Mouse (Mus musculus) forebrain, postnatal 0 days (tissue): ENCODE measurements around the gene Tmem136. TPM values are rescaled to one million over a fixed set of nuclear protein-coding genes. Genes with fewer than 3 reads are reported as not detected.

Source experiments
- ATAC-seq: fragments of 200-750 bp; cut with Nextera tagmentation; 2 replicates; pipeline ENCODE4 v1.8.0; 2017; ENCODE audit warnings: mild to moderate bottlenecking, moderate library complexity
- DNase-seq: peaks from one replicate; pipeline ENCODE4 v3.0.0-alpha.2; 2015
- H3K27ac ChIP-seq: fragments of 300-500 bp; sonication (generic); 2 replicates; pipeline ENCODE4 v1.5.1; 2014; ENCODE audit warnings: low read depth, mild to moderate bottlenecking, antibody characterized with exemption, low read length, moderate library complexity, mixed read lengths
- H3K27me3 ChIP-seq: fragments of 300-500 bp; sonication (generic); 2 replicates; pipeline ENCODE4 v1.6.1; 2014; ENCODE audit warnings: mild to moderate bottlenecking, low read length, mixed read lengths; ENCODE audit not compliant: insufficient read depth
- H3K36me3 ChIP-seq: fragments of 300-500 bp; sonication (generic); 2 replicates; pipeline ENCODE4 v1.6.1; 2014; ENCODE audit warnings: mild to moderate bottlenecking, moderate library complexity; ENCODE audit not compliant: insufficient read depth
- H3K4me1 ChIP-seq: fragments of 300-500 bp; sonication (generic); 2 replicates; pipeline ENCODE4 v1.6.1; 2014; ENCODE audit warnings: antibody characterized with exemption; ENCODE audit not compliant: insufficient read depth
- H3K4me2 ChIP-seq: fragments of 300-500 bp; sonication (generic); 2 replicates; pipeline ENCODE4 v1.6.1; 2014; ENCODE audit warnings: low read depth, mild to moderate bottlenecking, moderate library complexity
- H3K4me3 ChIP-seq: fragments of 300-500 bp; sonication (generic); 2 replicates; pipeline ENCODE4 v1.5.1; 2014; ENCODE audit warnings: low read depth, low read length, mixed read lengths
- H3K9ac ChIP-seq: fragments of 300-500 bp; sonication (generic); 2 replicates; pipeline ENCODE4 v1.6.1; 2014; ENCODE audit warnings: mild to moderate bottlenecking
- H3K9me3 ChIP-seq: fragments of 300-500 bp; sonication (generic); 2 replicates; pipeline ENCODE4 v1.6.1; 2016; ENCODE audit warnings: low read length
- CTCF ChIP-seq: sonication (generic); IDR thresholded peaks from 2 replicates; pipeline ENCODE4 v1.5.1; 2016; ENCODE audit warnings: antibody characterized with exemption, control low read depth, low read depth
- WGBS: fragments of 180-500 bp; shearing (Covaris S2); extraction: QIAGEN DNeasy Blood & Tissue Kit; methylation state at CpG from one replicate; pipeline ENCODE4 v1.1.7; 2014; 5-methylcytosine and 5-hydroxymethylcytosine counted together
- polyA plus RNA-seq: library from polyadenylated mRNA; unstranded; fragments of >200 nt; fragmentation: Nextera tagmentation; extraction: Ambion mirVana; gene quantifications from 2 replicates; pipeline ENCODE4 v1.2.1, GENCODE M21; 2015
- total RNA-seq: library from RNA; depleted of rRNA; stranded (reverse); fragments of >200 nt; gene quantifications from 2 replicates; pipeline ENCODE4 v1.2.3, GENCODE M21; 2014; rRNA removed

Gene Tmem136
- total RNA-seq (6.0 and 6.2 TPM in 2 replicates), polyA plus RNA-seq (6.8 and 7.5 TPM in 2 replicates)

DNA sequence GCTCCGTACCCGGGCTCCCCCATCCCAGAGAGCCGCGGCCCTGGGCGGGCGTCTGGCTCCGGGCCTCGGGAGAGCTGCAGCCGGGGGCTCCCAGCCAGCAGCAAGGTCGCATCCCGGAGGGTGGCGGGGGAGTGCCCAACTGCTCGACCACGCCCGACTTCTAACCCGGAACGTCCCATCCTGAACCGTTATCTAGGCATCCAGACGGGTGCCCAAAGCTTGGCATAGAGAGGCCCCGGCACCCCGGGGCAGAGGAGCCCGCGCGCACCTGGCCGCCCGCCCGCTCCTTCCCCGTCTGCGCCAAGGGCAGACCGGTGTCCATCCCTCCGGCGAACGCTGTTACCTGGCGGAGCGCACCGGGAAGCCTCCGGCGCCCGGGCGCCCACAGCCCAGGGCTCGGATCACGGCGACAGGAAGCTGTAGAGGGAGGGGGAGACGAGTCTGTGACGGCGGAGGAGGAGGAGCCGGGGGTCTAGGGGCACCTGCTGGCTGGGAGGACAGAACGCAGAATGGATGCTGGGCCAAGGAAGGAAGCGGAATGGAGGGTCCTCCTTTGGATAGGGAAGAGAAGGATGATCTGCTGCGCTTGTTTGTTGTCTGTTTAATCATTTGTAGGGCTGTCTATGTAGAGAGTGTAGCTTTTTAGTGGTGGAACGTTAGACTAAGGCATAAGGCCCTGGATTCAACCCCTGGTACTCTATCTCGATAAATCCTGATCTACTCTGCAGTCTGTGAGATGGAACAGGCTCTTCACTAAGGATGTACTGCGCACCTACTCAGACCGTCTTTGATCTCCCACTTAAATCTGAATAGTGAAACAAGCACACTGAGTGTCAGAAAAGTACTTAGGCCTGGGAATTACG lies at the start of gene Tmem136:
TSS of gene Tmem136 (minus strand) at position 437 of the 863 bp plus-strand sequence.
- Histone ChIP-seq H3K36me3 (peaks cover 11% of the 10 kb centered on the region), H3K4me2 (peak within 1 kb of the TSS; percentile 72), H3K4me1 (0 out of 2 replicates have a peak, but pooled peaks cover 4% of the 10 kb centered on the region), H3K4me3 (peak within 1 kb of the TSS; percentile 68), H3K9ac (peak within 1 kb of the TSS; percentile 83), H3K27ac (peak within 1 kb of the TSS; percentile 9), H3K27me3 (no peaks in the 10 kb centered on the region), H3K9me3 (no peaks in the 10 kb centered on the region)
- DNase-seq (peak; percentile 87), ATAC-seq (peak; percentile 99)
- 3% methylated on average over 55 of the region's 55 CpGs for WGBS
- peak; percentile 54 for TF ChIP-seq CTCF

DNA sequence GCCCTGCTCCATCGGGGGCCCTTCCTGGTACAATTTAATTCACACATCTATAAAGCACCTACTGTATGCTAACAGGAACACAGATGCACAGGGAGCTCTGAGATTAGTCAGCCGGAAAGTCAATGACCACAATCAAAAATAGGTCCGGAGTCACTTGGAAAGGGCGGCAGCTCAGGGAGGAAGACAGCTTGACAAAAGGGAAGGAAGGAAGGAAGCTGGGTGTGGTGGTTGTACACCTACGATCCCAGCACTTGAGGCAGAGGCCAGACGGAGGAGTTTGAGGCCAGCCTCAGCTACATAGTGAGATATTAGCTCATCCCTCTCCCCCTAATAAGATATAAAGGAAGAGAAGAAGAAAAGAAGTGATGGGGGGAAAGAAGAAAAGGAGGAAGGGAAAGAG lies 39.6 kb upstream of the Tmem136 start:
- TF ChIP-seq CTCF, result no peak
- no peaks in the 10 kb centered on the region for H3K36me3 ChIP-seq
- no peak overlapping the region for H3K27ac ChIP-seq
- no peak overlapping the region for H3K4me2 ChIP-seq
- DNase-seq (no peak), ATAC-seq (no peak)
- WGBS, result 81% methylated on average over 6 of the region's 6 CpGs
- H3K4me3 ChIP-seq, result no peak overlapping the region
- H3K4me1 ChIP-seq, result no peaks in the 10 kb centered on the region
- H3K9me3 ChIP-seq, result no peaks in the 10 kb centered on the region
- no peaks in the 10 kb centered on the region for H3K27me3 ChIP-seq
- no peak overlapping the region for H3K9ac ChIP-seq

DNA sequence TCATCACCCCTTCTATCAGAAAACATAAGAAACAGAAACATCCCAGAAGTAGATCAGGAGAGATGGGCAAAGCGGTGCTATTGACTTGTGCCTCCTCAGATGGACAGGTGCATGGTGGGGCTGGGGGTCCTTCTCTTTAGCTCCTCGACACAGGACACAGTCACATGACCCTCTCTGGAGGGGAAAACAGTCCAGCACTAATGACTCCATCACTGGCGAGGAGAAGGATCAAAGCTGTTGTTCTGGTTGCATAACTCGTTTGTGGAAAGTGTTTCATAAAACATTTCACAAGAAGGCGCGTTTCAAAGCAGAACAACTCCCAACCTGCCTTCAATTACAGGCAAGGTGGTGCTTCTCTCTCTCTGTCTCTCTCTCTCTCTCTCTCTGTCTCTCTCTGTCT lies 35.4 kb upstream of the Tmem136 start:
- ATAC-seq, result no peak
- H3K9ac ChIP-seq, result no peak overlapping the region
- no peak overlapping the region for H3K4me3 ChIP-seq
- no peak overlapping the region for H3K4me2 ChIP-seq
- no peaks in the 10 kb centered on the region for H3K9me3 ChIP-seq
- H3K27me3 ChIP-seq, result no peaks in the 10 kb centered on the region
- no peaks in the 10 kb centered on the region for H3K36me3 ChIP-seq
- no peak for DNase-seq
- TF ChIP-seq CTCF, result no peak
- WGBS, result 66% methylated on average over 6 of the region's 6 CpGs
- no peaks in the 10 kb centered on the region for H3K4me1 ChIP-seq
- H3K27ac ChIP-seq, result no peak overlapping the region

DNA sequence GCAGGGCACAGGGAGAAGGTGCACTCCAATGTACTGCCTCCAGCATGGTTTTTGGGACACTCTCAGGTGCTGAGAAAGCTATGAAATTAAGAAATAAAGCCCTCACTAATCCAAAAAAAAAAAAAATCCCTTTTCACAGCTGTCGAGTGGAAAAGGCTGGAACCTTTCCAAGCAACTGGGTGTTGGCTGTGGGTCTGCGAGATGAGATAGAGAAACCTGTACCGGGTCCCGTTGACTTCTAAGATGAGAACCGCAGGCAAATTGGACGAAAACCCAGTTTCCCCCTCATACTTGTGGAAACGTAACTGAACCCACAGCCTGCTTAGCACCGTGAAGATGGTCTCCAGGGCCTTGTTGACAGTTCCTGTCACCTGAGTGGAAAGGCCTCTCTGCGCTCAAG lies 34.6 kb upstream of the Tmem136 start:
- Histone ChIP-seq H3K27ac (no peak overlapping the region), H3K27me3 (no peaks in the 10 kb centered on the region), H3K9me3 (no peaks in the 10 kb centered on the region), H3K9ac (no peak overlapping the region), H3K4me1 (no peaks in the 10 kb centered on the region), H3K4me2 (no peak overlapping the region), H3K4me3 (no peak overlapping the region), H3K36me3 (no peaks in the 10 kb centered on the region)
- no peak for TF ChIP-seq CTCF
- 69% methylated on average over 9 of the region's 9 CpGs for WGBS
- ATAC-seq (no peak), DNase-seq (no peak)

DNA sequence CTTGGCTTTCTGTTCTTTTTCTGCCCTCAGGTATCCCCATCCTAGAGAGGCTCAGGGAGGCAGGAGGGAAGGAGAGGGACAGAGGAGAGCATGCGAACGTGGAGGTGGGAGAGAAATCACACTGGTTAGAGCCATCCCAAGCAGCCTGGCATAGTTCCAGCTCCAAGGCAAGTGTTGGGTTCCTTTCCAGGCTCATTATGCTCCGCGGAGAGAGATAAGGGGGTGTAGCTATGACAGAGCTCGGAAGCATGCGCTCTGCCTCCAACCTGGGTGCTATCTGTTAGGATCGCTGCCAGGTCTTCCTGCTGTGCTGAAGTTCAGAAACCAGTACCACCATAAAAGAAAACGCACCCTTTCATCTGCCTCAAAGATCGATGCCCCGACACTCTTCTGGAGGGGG lies 33.7 kb upstream of the Tmem136 start:
- WGBS, result 40% methylated on average over 10 of the region's 10 CpGs
- H3K4me3 ChIP-seq, result no peak overlapping the region
- no peaks in the 10 kb centered on the region for H3K27me3 ChIP-seq
- DNase-seq (peak; percentile 65), ATAC-seq (peak; percentile 69)
- no peaks in the 10 kb centered on the region for H3K4me1 ChIP-seq
- no peak overlapping the region for H3K27ac ChIP-seq
- H3K9ac ChIP-seq, result no peak overlapping the region
- H3K36me3 ChIP-seq, result no peaks in the 10 kb centered on the region
- H3K4me2 ChIP-seq, result peak overlapping the region; percentile 19; the same call in 1 of the 2 replicates
- no peak for TF ChIP-seq CTCF
- no peaks in the 10 kb centered on the region for H3K9me3 ChIP-seq

DNA sequence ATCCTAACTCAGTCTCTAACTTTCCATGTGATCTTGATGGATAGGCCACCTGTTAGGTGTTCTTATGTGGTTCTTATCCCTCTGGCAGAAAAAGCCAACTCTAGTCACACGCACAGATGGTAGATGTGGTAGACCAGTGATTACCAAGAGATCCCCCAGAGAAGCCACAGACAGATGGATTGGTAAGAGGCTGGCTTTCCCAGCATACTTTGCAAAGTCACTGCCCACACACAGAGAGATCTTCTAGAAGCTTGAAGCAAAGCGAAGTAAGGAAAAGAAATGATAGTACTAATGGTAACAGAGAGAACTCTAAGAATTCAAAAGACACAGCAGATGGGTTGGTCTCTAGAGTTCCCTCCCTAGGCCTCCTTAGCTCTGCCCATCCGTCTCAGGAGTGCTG lies 33.1 kb upstream of the Tmem136 start:
- DNase-seq (no peak), ATAC-seq (no peak)
- Histone ChIP-seq H3K27me3 (no peaks in the 10 kb centered on the region), H3K36me3 (no peaks in the 10 kb centered on the region), H3K4me2 (no peak overlapping the region), H3K9me3 (no peaks in the 10 kb centered on the region), H3K27ac (no peak overlapping the region), H3K4me1 (no peaks in the 10 kb centered on the region), H3K4me3 (no peak overlapping the region), H3K9ac (no peak overlapping the region)
- 82% methylated on average over 3 of the region's 3 CpGs for WGBS
- no peak for TF ChIP-seq CTCF

DNA sequence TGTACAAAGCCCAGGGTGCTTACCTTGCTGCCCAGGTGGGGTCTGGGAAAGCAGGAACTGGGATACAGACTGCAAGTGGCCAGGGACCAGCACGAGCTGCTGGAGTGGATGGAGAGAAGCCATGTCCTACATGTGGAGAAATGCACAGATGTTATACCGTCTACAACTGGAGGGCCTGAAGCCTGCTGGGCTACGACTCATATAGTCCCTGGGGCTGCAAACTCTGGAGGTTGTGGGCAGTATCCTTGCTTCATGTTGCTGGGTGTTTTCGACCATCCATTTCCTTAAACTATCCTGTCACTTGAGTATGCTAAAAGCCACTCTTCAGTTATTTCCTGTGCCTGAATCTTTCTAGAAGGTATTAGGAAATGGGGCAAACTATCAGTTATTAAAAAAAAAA lies 28.8 kb upstream of the Tmem136 start:
- TF ChIP-seq CTCF, result no peak
- H3K27ac ChIP-seq, result no peak overlapping the region
- no peaks in the 10 kb centered on the region for H3K9me3 ChIP-seq
- no peak overlapping the region for H3K4me3 ChIP-seq
- no peak for DNase-seq
- no peak overlapping the region for H3K4me2 ChIP-seq
- no peaks in the 10 kb centered on the region for H3K27me3 ChIP-seq
- no peaks in the 10 kb centered on the region for H3K4me1 ChIP-seq
- H3K9ac ChIP-seq, result no peak overlapping the region
- ATAC-seq, result no peak
- H3K36me3 ChIP-seq, result no peaks in the 10 kb centered on the region
- 93% methylated on average over 4 of the region's 4 CpGs for WGBS
